Mouse (Mus musculus): ENCODE measurements around the gene Muc5ac. TPM values are rescaled to one million over a fixed set of nuclear protein-coding genes. Genes with fewer than 3 reads are reported as not detected.
"Not testable (repeated sequence)": the region's sequence is repeated elsewhere in the genome, so short reads cannot be mapped to it uniquely, and the experiment has no call there.

Muc5ac gene
- polyA plus RNA-seq, 1 experiment from 2014 or later, result not detected

DNA sequence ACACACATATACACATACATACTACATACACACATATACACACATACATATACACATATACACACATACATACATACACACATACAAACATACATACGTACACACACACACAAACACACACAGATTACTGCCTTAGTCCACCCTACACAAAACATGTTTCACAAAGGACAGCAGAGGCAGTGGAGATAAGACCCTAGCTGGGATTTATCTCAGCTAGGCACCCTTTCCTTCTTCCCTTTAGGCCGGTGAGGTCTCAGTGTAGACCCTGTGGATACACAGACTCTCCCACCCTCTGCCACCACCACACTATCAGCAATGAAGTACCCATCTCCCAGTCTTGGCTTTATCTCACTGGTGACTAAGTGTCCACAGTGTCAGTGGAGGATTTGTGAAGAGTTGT lies 13.9 kb upstream of the Muc5ac start:
- H3K27ac ChIP-seq (ENCODE audit: low read depth, low read length), result no peak overlapping the region
- H3K4me2 ChIP-seq, result no peak overlapping the region
- H3K9me3 ChIP-seq (replicated peaks; ENCODE audit: control insufficient read depth, low read length), result no peaks in the 10 kb centered on the region
- no peaks in the 10 kb centered on the region for H3K36me3 ChIP-seq (ENCODE audit: control insufficient read depth, insufficient read depth, low read length)
- peaks cover 5% of the 10 kb centered on the region; the same call in 1 of the 2 replicates for H3K27me3 ChIP-seq (ENCODE audit: control insufficient read depth, insufficient read depth, low read length)
- H3K9ac ChIP-seq (ENCODE audit: low read depth, low read length), result no peak overlapping the region
- WGBS (ENCODE audit: insufficient replicate concordance), result 70% methylated on average over 2 of the region's 2 CpGs
- H3K4me3 ChIP-seq (ENCODE audit: low read depth, low read length), result no peak overlapping the region
- ATAC-seq (replicated peaks; ENCODE audit: insufficient number of reproducible peaks, low FRiP score, low TSS enrichment), result no peak
- H3K4me1 ChIP-seq (ENCODE audit: control insufficient read depth, insufficient read depth, low read length), result peaks cover 4% of the 10 kb centered on the region

DNA sequence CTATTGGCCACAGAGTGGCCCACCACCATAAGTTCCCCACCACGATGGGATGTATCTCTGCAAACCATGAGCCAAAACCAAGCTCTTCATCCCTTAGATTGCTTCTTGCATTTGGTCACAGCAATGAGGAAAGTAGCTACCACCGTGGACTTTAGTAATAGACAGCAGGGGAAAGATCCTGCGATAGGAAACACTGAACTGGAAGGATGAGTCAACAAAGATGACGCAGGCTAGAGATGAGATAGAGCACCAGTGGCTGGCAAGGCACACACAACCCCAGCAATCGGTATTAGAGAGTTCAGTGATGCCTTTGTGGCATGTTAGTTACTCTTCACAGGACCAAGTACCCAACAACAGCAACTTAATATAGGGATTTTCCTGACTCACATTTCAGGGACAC lies 12.6 kb upstream of the Muc5ac start:
- ATAC-seq (replicated peaks; ENCODE audit: insufficient number of reproducible peaks, low FRiP score, low TSS enrichment), result no peak
- Histone ChIP-seq H3K36me3 (ENCODE audit: control insufficient read depth, insufficient read depth, low read length) (no peaks in the 10 kb centered on the region), H3K4me1 (ENCODE audit: control insufficient read depth, insufficient read depth, low read length) (peaks cover 4% of the 10 kb centered on the region), H3K4me3 (ENCODE audit: low read depth, low read length) (no peak overlapping the region), H3K9ac (ENCODE audit: low read depth, low read length) (no peak overlapping the region), H3K27ac (ENCODE audit: low read depth, low read length) (no peak overlapping the region), H3K4me2 (no peak overlapping the region), H3K27me3 (ENCODE audit: control insufficient read depth, insufficient read depth, low read length) (peaks cover 5% of the 10 kb centered on the region; the same call in 1 of the 2 replicates), H3K9me3 (replicated peaks; ENCODE audit: control insufficient read depth, low read length) (no peaks in the 10 kb centered on the region)
- WGBS (ENCODE audit: insufficient replicate concordance), result 79% methylated on average over 5 of the region's 5 CpGs

DNA sequence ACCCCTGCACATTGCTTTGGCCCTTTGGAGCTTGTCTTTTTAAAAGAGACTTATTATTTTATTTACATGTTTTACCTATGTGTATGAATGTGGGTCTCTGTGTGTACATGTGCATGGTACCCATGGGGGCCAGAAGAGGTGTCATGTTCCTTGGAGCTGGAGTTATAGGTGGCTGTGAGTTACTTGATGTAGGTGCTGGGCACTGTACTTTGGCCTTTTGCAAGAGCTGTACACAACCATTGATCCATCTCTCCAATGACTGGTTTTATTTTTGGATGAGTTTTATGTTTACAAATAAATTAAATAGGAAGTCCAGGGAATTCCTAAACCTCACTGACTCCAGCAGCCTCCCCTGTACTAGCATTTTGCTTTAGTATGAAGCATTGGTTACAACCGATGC lies 5.5 kb downstream of the Muc5ac start:
- Histone ChIP-seq H3K27me3 (ENCODE audit: control insufficient read depth, insufficient read depth, low read length) (no peaks in the 10 kb centered on the region), H3K9ac (ENCODE audit: low read depth, low read length) (no peak overlapping the region), H3K9me3 (replicated peaks; ENCODE audit: control insufficient read depth, low read length) (peaks cover 11% of the 10 kb centered on the region), H3K27ac (ENCODE audit: low read depth, low read length) (no peak overlapping the region), H3K4me3 (ENCODE audit: low read depth, low read length) (no peak overlapping the region), H3K4me2 (no peak overlapping the region), H3K4me1 (ENCODE audit: control insufficient read depth, insufficient read depth, low read length) (no peaks in the 10 kb centered on the region), H3K36me3 (ENCODE audit: control insufficient read depth, insufficient read depth, low read length) (no peaks in the 10 kb centered on the region)
- 89% methylated on average over 1 of the region's 1 CpGs for whole genome bisulfite sequencing (ENCODE audit: insufficient replicate concordance)
- ATAC-seq (replicated peaks; ENCODE audit: insufficient number of reproducible peaks, low FRiP score, low TSS enrichment), result no peak

DNA sequence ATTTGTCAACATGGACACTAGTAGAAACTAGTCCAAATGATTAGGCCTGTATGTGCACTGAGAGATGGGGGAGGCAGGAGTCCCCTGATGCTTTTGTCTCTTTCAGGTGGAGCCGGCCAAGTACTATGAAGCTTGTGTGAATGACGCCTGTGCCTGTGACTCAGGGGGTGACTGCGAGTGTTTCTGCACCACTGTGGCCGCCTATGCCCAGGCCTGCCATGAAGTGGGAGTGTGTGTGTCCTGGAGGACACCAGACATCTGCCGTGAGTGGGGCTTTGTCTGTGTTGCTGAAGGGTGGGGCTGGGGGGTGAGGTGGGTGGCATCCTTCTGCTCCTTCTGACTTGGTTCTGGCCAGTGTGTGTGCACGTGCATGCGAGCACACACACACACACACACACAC lies 14.4 kb downstream of the Muc5ac start:
- peaks cover 4% of the 10 kb centered on the region; the same call in 1 of the 2 replicates for H3K9me3 ChIP-seq (replicated peaks; ENCODE audit: control insufficient read depth, low read length)
- ATAC-seq (replicated peaks; ENCODE audit: insufficient number of reproducible peaks, low FRiP score, low TSS enrichment), result no peak
- 79% methylated on average over 7 of the region's 7 CpGs for WGBS (ENCODE audit: insufficient replicate concordance)

DNA sequence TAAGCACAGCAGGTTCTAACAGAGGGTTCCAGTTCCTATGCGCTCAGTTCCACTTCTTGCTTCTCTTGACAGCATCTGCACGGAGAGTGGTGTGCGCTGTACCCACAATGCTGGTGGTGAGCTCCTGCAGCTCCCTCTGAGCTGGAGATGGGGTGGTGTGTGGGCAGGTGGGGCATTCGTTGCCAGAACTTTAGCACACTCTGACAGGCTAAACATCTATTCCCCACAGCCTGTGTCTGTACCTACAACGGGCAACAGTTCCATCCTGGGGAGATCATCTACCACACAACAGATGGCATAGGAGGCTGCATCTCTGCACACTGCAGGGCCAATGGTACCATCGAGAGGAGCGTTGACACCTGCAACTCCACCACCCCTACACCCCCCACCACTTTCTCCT lies 16.6 kb downstream of the Muc5ac start:
- H3K9ac ChIP-seq (ENCODE audit: low read depth, low read length), result no peak overlapping the region
- no peaks in the 10 kb centered on the region for H3K27me3 ChIP-seq (ENCODE audit: control insufficient read depth, insufficient read depth, low read length)
- H3K36me3 ChIP-seq (ENCODE audit: control insufficient read depth, insufficient read depth, low read length), result no peaks in the 10 kb centered on the region
- no peaks in the 10 kb centered on the region for H3K9me3 ChIP-seq (replicated peaks; ENCODE audit: control insufficient read depth, low read length)
- no peak overlapping the region for H3K4me2 ChIP-seq
- ATAC-seq (replicated peaks; ENCODE audit: insufficient number of reproducible peaks, low FRiP score, low TSS enrichment), result no peak
- H3K4me3 ChIP-seq (ENCODE audit: low read depth, low read length), result no peak overlapping the region
- H3K27ac ChIP-seq (ENCODE audit: low read depth, low read length), result no peak overlapping the region
- no peaks in the 10 kb centered on the region for H3K4me1 ChIP-seq (ENCODE audit: control insufficient read depth, insufficient read depth, low read length)
- WGBS (ENCODE audit: insufficient replicate concordance), result 84% methylated on average over 7 of the region's 7 CpGs

More for the DNA sequence above, 14.4 kb downstream of the Muc5ac start:
- no peak overlapping the region for H3K27ac ChIP-seq (ENCODE audit: low read depth, low read length)
- no peaks in the 10 kb centered on the region for H3K36me3 ChIP-seq (ENCODE audit: control insufficient read depth, insufficient read depth, low read length)
- no peak overlapping the region for H3K9ac ChIP-seq (ENCODE audit: low read depth, low read length)
- no peaks in the 10 kb centered on the region for H3K27me3 ChIP-seq (ENCODE audit: control insufficient read depth, insufficient read depth, low read length)
- no peak overlapping the region for H3K4me2 ChIP-seq
- no peaks in the 10 kb centered on the region for H3K4me1 ChIP-seq (ENCODE audit: control insufficient read depth, insufficient read depth, low read length)
- no peak overlapping the region for H3K4me3 ChIP-seq (ENCODE audit: low read depth, low read length)

DNA sequence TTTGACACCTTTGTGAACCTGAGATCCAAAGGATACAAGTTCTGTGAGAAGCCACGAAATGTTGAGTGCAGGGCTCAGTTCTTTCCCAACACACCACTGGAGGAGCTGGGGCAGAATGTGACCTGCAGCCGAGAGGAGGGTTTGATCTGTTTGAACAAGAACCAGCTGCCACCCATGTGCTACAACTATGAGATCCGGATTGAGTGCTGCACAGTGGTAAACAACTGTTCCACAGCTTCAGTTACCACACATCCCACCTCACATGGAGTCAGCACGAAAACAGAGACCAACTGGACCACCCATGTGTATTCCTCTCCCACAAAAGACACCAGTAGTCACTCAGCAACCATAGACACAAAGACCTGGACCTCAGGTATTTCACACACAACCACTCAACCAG lies 19.1 kb downstream of the Muc5ac start:
- ATAC-seq (replicated peaks; ENCODE audit: insufficient number of reproducible peaks, low FRiP score, low TSS enrichment); H3K4me3 ChIP-seq (ENCODE audit: low read depth, low read length); H3K27me3 ChIP-seq (ENCODE audit: control insufficient read depth, insufficient read depth, low read length); H3K9ac ChIP-seq (ENCODE audit: low read depth, low read length); H3K4me2 ChIP-seq; H3K4me1 ChIP-seq (ENCODE audit: control insufficient read depth, insufficient read depth, low read length); H3K9me3 ChIP-seq (replicated peaks; ENCODE audit: control insufficient read depth, low read length); H3K36me3 ChIP-seq (ENCODE audit: control insufficient read depth, insufficient read depth, low read length); H3K27ac ChIP-seq (ENCODE audit: low read depth, low read length): not testable (repeated sequence)
- no CpG with 5 or more reads among the region's 4 CpGs for WGBS (ENCODE audit: insufficient replicate concordance)

DNA sequence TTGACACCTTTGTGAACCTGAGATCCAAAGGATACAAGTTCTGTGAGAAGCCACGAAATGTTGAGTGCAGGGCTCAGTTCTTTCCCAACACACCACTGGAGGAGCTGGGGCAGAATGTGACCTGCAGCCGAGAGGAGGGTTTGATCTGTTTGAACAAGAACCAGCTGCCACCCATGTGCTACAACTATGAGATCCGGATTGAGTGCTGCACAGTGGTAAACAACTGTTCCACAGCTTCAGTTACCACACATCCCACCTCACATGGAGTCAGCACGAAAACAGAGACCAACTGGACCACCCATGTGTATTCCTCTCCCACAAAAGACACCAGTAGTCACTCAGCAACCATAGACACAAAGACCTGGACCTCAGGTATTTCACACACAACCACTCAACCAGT lies 21.2 kb downstream of the Muc5ac start:
- not testable (repeated sequence) for ATAC-seq (replicated peaks; ENCODE audit: insufficient number of reproducible peaks, low FRiP score, low TSS enrichment); H3K9ac ChIP-seq (ENCODE audit: low read depth, low read length); H3K27me3 ChIP-seq (ENCODE audit: control insufficient read depth, insufficient read depth, low read length); H3K4me1 ChIP-seq (ENCODE audit: control insufficient read depth, insufficient read depth, low read length); H3K4me3 ChIP-seq (ENCODE audit: low read depth, low read length); H3K36me3 ChIP-seq (ENCODE audit: control insufficient read depth, insufficient read depth, low read length); H3K9me3 ChIP-seq (replicated peaks; ENCODE audit: control insufficient read depth, low read length); H3K27ac ChIP-seq (ENCODE audit: low read depth, low read length); H3K4me2 ChIP-seq
- no CpG with 5 or more reads among the region's 4 CpGs for WGBS (ENCODE audit: insufficient replicate concordance)

DNA sequence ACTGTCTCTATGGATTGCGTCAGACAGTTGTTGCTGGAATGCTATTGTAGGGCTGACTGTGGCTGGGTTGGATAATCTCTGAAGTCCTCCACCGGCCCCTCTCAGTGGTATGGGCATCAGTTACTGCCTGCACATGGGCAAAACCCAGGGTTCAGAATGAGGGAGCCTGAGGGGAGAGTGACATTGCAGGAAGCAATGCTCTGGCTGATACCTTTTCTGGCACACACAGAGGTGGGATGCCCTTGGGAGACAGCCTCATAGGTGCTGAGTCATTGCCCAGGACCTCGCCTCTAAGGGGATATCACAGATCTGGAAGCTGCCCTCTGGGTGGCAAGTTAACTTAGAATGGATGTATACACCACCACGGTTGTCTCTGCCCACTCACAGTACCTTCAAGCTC lies 24.5 kb downstream of the Muc5ac start:
- Histone ChIP-seq H3K4me1 (ENCODE audit: control insufficient read depth, insufficient read depth, low read length) (no peaks in the 10 kb centered on the region), H3K4me3 (ENCODE audit: low read depth, low read length) (no peak overlapping the region), H3K9me3 (replicated peaks; ENCODE audit: control insufficient read depth, low read length) (no peaks in the 10 kb centered on the region), H3K27me3 (ENCODE audit: control insufficient read depth, insufficient read depth, low read length) (no peaks in the 10 kb centered on the region; the same call in 1 of the 2 replicates), H3K4me2 (no peak overlapping the region), H3K9ac (ENCODE audit: low read depth, low read length) (no peak overlapping the region), H3K27ac (ENCODE audit: low read depth, low read length) (no peak overlapping the region), H3K36me3 (ENCODE audit: control insufficient read depth, insufficient read depth, low read length) (no peaks in the 10 kb centered on the region)
- ATAC-seq (replicated peaks; ENCODE audit: insufficient number of reproducible peaks, low FRiP score, low TSS enrichment), result no peak
- WGBS (ENCODE audit: insufficient replicate concordance), result 70% methylated on average over 4 of the region's 4 CpGs

DNA sequence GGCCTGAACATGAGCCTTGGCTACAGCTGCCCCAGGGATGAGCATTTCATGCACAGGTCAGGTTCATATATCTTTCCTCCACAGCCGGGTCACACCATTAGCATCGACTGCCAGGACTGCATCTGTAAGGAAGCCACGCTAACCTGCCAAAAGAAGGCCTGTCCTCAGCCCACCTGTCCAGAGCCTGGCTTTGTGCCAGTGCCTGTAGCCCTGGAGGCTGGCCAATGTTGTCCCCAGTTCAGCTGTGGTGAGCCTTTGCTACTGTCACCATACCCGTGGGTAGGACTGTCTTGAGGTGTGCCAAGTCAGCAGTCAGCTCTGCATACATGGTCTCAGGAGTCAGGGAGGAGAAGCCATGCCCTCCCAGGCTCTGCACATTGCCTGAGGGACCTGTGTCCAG lies 26.6 kb downstream of the Muc5ac start:
- H3K27ac ChIP-seq (ENCODE audit: low read depth, low read length), result no peak overlapping the region
- no peak for ATAC-seq (replicated peaks; ENCODE audit: insufficient number of reproducible peaks, low FRiP score, low TSS enrichment)
- H3K9ac ChIP-seq (ENCODE audit: low read depth, low read length), result no peak overlapping the region
- no peaks in the 10 kb centered on the region for H3K36me3 ChIP-seq (ENCODE audit: control insufficient read depth, insufficient read depth, low read length)
- no peaks in the 10 kb centered on the region for H3K9me3 ChIP-seq (replicated peaks; ENCODE audit: control insufficient read depth, low read length)
- H3K4me2 ChIP-seq, result no peak overlapping the region
- no peaks in the 10 kb centered on the region for H3K4me1 ChIP-seq (ENCODE audit: control insufficient read depth, insufficient read depth, low read length)
- H3K27me3 ChIP-seq (ENCODE audit: control insufficient read depth, insufficient read depth, low read length), result no peaks in the 10 kb centered on the region; the same call in 1 of the 2 replicates
- no peak overlapping the region for H3K4me3 ChIP-seq (ENCODE audit: low read depth, low read length)
- 79% methylated on average over 4 of the region's 4 CpGs for WGBS (ENCODE audit: insufficient replicate concordance)
